Mouse (Mus musculus): ENCODE results near the gene Stau1. TPM values are rescaled to one million over a fixed set of nuclear protein-coding genes. Genes with fewer than 3 reads are reported as not detected.

Stau1 gene
- polyA plus RNA-seq (2015; fragmentation: Nextera tagmentation; extraction: Ambion mirVana): 48.3 and 55.0 TPM in 2 replicates

DNA sequence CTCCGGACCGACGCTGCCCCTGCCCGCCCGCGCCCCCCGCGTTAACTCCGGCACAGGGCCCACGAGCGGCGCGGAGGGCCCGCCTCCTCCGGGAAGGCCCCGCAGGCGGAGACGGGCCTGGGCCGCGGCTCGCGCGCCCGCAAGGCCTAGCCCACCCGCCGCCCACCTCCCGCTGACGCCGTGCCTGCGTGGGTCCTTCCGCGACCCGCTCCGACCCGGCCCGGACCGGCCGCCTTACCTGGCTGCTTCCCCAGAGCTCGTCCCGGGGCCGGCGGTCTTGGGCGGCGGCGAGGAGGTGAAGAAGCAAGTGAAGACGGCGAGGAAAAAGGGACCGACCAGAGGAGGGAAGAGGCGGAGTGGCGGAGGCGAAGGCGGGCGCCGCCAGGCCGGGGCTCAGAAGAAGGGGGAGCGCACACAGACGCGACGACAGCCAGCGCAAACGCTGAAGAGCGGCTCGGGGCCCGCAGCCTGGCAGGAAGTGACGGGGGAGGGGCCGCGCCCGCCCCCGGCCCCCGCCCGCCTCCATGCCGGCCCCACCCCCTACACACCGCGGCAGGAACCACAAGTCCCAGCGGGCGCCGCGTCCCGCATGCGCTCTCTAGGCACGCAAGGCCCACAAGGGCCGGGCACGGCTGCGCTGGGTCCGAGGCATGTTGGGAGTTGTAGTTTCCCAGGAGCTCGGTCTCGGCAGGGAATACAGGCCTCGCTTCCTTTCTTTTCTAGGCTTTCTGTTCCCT is at the start of gene Stau1:
Gene Stau1, minus strand, starts transcription at position 504 of the 737 bp plus-strand sequence.
- WGBS: under 1% methylated on average over 63 of the region's 88 CpGs
- Histone ChIP-seq H3K4me1 (ENCODE audit: insufficient read depth, low read depth, low read length) (peaks cover 14% of the 10 kb centered on the region; the same call in 1 of the 2 replicates), H3K36me3 (ENCODE audit: insufficient read depth, low read length) (no peaks in the 10 kb centered on the region), H3K27me3 (replicated peaks; ENCODE audit: insufficient read depth, low read length) (no peaks in the 10 kb centered on the region), H3K9me3 (ENCODE audit: low read length) (no peaks in the 10 kb centered on the region), H3K27ac (ENCODE audit: low read length) (peak within 1 kb of the TSS; percentile 98), H3K4me2 (replicated peaks; ENCODE audit: low read depth, low read length) (peak within 1 kb of the TSS; percentile 85), H3K4me3 (ENCODE audit: low read depth, low read length) (peak within 1 kb of the TSS; percentile 98), H3K9ac (replicated peaks; ENCODE audit: low read depth) (peak within 1 kb of the TSS; percentile 99)
- DNase-seq (ENCODE audit: low spot score) (peak; percentile 98), ATAC-seq (peak; percentile 99)
- TF ChIP-seq CTCF (IDR thresholded peaks at IDR 0.05) (no peak), EP300 (IDR thresholded peaks at IDR 0.05) (no peak)

DNA sequence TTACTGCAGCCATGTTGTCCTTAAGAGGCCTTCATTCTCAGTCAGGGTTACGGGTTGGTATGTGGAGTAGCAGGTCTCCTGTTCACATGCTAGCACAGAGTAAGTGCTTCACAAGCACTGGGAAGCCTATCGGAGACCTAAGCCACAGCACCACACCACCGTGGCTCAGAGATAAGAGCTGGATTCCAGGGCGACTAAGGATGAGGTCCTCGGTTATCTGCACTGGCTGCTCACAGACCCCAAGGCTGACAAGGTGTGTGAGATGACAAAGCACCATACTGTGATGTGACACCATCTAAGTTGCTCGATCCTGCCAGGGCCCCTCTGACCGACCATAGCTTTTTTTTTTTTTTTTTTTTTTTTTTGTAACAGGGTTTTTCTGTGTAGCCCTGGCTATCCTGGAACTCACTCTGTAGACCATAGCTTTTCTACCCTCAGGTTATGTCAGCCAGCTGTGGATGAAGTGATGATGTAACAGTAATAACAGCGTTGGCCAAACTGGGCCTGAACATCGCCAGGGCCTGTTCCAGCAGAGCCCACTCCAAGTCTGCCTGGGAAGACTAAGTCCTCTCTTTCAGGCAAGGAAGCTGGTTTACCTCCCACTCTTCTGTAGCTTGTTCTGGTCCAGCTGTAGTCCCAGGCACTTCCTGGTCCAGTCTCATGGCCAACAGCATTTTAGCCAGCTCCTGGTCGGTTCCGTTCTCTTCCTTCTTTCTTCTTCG is 47.5 kb upstream of the Stau1 start:
- H3K4me3 ChIP-seq (ENCODE audit: low read depth, low read length): no peak overlapping the region
- no peaks in the 10 kb centered on the region for H3K9me3 ChIP-seq (ENCODE audit: low read length)
- no peak overlapping the region for H3K27ac ChIP-seq (ENCODE audit: low read length)
- no peaks in the 10 kb centered on the region for H3K4me1 ChIP-seq (ENCODE audit: insufficient read depth, low read depth, low read length)
- TF ChIP-seq EP300 (IDR thresholded peaks at IDR 0.05): no peak
- TF ChIP-seq CTCF (IDR thresholded peaks at IDR 0.05): no peak
- H3K9ac ChIP-seq (replicated peaks; ENCODE audit: low read depth): no peak overlapping the region
- ATAC-seq: no peak
- DNase-seq (ENCODE audit: low spot score): no peak
- no peak overlapping the region for H3K4me2 ChIP-seq (replicated peaks; ENCODE audit: low read depth, low read length)
- 80% methylated on average over 12 of the region's 12 CpGs for WGBS
- H3K36me3 ChIP-seq (ENCODE audit: insufficient read depth, low read length): peaks cover 77% of the 10 kb centered on the region
- no peaks in the 10 kb centered on the region for H3K27me3 ChIP-seq (replicated peaks; ENCODE audit: insufficient read depth, low read length)

DNA sequence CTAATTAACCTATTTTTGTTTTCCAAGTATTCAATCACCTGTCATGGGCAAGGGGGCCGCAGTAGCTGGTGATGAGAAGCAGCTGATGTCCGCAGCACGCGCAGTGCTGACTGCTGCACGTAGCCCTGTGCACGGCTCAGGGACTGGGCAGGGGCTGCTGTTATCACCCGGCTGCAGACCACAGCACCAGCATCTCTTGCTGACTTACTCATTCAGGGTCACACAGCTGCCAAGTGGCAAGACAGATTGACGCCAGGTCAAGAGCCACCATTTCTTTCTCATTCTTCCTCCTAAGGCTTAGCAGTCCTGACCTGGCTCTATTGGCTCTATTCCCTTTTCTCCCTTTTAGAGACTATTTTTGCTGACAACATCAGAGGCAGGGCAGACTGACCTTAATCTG is 43.3 kb upstream of the Stau1 start:
- TF ChIP-seq EP300 (IDR thresholded peaks at IDR 0.05) (no peak), CTCF (IDR thresholded peaks at IDR 0.05) (no peak)
- Histone ChIP-seq H3K9me3 (ENCODE audit: low read length) (no peaks in the 10 kb centered on the region), H3K4me2 (replicated peaks; ENCODE audit: low read depth, low read length) (no peak overlapping the region), H3K4me3 (ENCODE audit: low read depth, low read length) (no peak overlapping the region), H3K4me1 (ENCODE audit: insufficient read depth, low read depth, low read length) (no peaks in the 10 kb centered on the region), H3K9ac (replicated peaks; ENCODE audit: low read depth) (no peak overlapping the region), H3K27me3 (replicated peaks; ENCODE audit: insufficient read depth, low read length) (no peaks in the 10 kb centered on the region), H3K36me3 (ENCODE audit: insufficient read depth, low read length) (peaks cover 76% of the 10 kb centered on the region), H3K27ac (ENCODE audit: low read length) (no peak overlapping the region)
- DNase-seq (ENCODE audit: low spot score): no peak
- no peak for ATAC-seq
- 58% methylated on average over 8 of the region's 8 CpGs for WGBS

DNA sequence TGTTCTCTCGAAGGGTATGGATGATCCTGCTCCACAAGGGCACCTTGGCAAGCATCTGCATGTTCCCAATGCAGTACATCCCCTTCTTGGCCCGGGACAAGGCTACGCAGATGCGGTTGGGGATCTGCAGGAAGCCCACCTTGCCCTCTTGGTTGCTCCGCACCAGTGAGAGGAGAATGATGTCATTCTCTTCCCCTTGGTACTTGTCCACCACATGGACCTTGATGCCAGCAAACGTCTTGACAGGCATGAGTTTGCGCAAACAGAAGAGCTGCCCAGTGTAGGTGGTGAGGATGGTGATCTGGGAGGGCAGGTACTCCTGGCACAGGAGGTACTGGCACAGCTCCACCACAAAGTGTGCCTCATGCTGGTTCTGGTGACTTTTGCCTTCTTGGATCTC is 42.6 kb upstream of the Stau1 start:
- Histone ChIP-seq H3K9me3 (ENCODE audit: low read length) (no peaks in the 10 kb centered on the region), H3K27me3 (replicated peaks; ENCODE audit: insufficient read depth, low read length) (no peaks in the 10 kb centered on the region), H3K27ac (ENCODE audit: low read length) (no peak overlapping the region), H3K4me1 (ENCODE audit: insufficient read depth, low read depth, low read length) (no peaks in the 10 kb centered on the region), H3K9ac (replicated peaks; ENCODE audit: low read depth) (no peak overlapping the region), H3K4me2 (replicated peaks; ENCODE audit: low read depth, low read length) (no peak overlapping the region), H3K4me3 (ENCODE audit: low read depth, low read length) (no peak overlapping the region), H3K36me3 (ENCODE audit: insufficient read depth, low read length) (peaks cover 78% of the 10 kb centered on the region)
- TF ChIP-seq CTCF (IDR thresholded peaks at IDR 0.05): no peak
- DNase-seq (ENCODE audit: low spot score) (no peak), ATAC-seq (no peak)
- WGBS: 84% methylated on average over 7 of the region's 7 CpGs

DNA sequence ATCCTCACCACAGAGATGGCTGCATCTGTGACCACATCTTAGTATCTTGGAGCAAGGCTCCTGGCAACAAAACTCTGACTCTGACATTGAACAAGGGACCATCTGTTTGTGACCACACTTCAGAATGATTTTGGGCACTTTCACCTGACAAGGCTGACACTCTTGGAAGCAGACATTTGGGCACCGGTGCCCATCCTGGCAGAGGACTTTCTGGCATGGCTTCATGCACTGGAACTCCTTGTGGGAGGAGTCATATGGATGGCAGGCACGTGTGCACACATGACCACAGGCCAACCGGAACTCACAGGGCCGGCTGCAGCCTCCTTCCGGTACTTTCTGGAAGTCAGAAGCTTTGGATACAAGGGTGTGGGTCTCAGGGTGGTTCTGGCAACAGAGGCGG is 42.2 kb upstream of the Stau1 start:
- Histone ChIP-seq H3K9me3 (ENCODE audit: low read length) (no peaks in the 10 kb centered on the region), H3K27ac (ENCODE audit: low read length) (no peak overlapping the region), H3K9ac (replicated peaks; ENCODE audit: low read depth) (no peak overlapping the region), H3K36me3 (ENCODE audit: insufficient read depth, low read length) (peaks cover 79% of the 10 kb centered on the region), H3K4me2 (replicated peaks; ENCODE audit: low read depth, low read length) (no peak overlapping the region), H3K27me3 (replicated peaks; ENCODE audit: insufficient read depth, low read length) (no peaks in the 10 kb centered on the region), H3K4me3 (ENCODE audit: low read depth, low read length) (no peak overlapping the region), H3K4me1 (ENCODE audit: insufficient read depth, low read depth, low read length) (no peaks in the 10 kb centered on the region)
- 86% methylated on average over 6 of the region's 6 CpGs for WGBS
- DNase-seq (ENCODE audit: low spot score) (no peak), ATAC-seq (no peak)
- TF ChIP-seq EP300 (IDR thresholded peaks at IDR 0.05): no peak
- TF ChIP-seq CTCF (IDR thresholded peaks at IDR 0.05): no peak

DNA sequence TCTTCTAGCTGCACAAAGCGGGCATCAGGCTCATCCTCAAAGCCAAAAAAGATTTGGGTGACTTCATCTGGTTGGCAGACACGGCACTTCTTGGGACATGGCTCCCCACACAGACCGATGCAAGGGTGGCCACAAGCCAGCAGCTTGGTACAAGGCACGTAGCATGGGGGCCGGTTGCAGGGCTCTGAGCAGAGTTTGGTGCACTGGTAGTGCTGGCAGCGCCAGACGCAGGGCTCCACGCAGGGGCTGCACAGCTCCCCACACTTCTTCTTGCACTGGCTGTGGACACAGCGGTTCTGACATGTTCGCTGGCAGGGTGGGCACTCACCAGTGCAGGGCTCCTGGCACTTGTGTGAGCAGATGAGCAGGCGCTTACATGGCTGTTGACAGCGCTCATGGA is 41.6 kb upstream of the Stau1 start:
- DNase-seq (ENCODE audit: low spot score) (no peak), ATAC-seq (no peak)
- Histone ChIP-seq H3K4me3 (ENCODE audit: low read depth, low read length) (no peak overlapping the region), H3K9me3 (ENCODE audit: low read length) (no peaks in the 10 kb centered on the region), H3K27ac (ENCODE audit: low read length) (no peak overlapping the region), H3K9ac (replicated peaks; ENCODE audit: low read depth) (no peak overlapping the region), H3K27me3 (replicated peaks; ENCODE audit: insufficient read depth, low read length) (no peaks in the 10 kb centered on the region), H3K4me2 (replicated peaks; ENCODE audit: low read depth, low read length) (no peak overlapping the region), H3K36me3 (ENCODE audit: insufficient read depth, low read length) (peaks cover 75% of the 10 kb centered on the region), H3K4me1 (ENCODE audit: insufficient read depth, low read depth, low read length) (no peaks in the 10 kb centered on the region)
- no peak for TF ChIP-seq CTCF (IDR thresholded peaks at IDR 0.05)
- no peak for TF ChIP-seq EP300 (IDR thresholded peaks at IDR 0.05)
- WGBS: 94% methylated on average over 12 of the region's 12 CpGs

All from lung, postnatal 0 days (tissue).